Mouse (Mus musculus): ENCODE measurements around the gene Scly.

DNA sequence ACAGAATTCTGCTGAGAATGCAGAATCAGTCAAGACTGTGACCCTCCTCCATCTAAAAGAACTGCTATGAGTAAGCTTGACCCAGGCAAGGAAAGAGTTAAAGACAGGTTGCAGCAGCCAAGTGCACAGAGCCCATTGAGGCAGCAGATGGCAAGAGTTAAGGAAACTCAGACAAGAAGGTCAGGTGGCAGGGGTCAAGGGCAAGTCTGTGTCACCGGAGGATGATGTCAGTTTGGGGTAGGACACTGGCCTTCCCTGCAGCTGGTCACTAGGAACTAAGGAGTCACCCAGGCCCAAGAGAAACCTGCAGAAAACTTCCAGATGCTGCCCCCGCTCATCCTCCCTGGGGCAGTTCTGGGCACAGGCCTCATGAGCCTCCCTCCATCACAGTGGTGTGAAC lies 26.5 kb downstream of the Scly start:
- TF ChIP-seq CTCF (IDR thresholded peaks at IDR 0.05; ENCODE audit: low read depth, low read length) = no peak
- no peak for TF ChIP-seq POLR2A (IDR thresholded peaks at IDR 0.05; ENCODE audit: insufficient read depth, low read length)

All from ES-Bruce4 (cell line).